Mouse (Mus musculus) myocyte (in vitro differentiated cells): ENCODE data around the gene Zfp513. TPM values are rescaled to one million over a fixed set of nuclear protein-coding genes. Genes with fewer than 3 reads are reported as not detected.

Experiments
- H3K27me3 ChIP-seq: one replicate; pipeline ENCODE4 v1.6.1; 2011; ENCODE audit not compliant: control insufficient read depth, insufficient read depth, insufficient read length
- H3K36me3 ChIP-seq: one replicate; pipeline ENCODE4 v1.6.1; 2011; ENCODE audit not compliant: control insufficient read depth, insufficient read depth
- H3K4me2 ChIP-seq: one replicate; pipeline ENCODE4 v1.6.1; 2011; ENCODE audit warnings: low read depth, control low read depth
- H3K4me3 ChIP-seq: one replicate; pipeline ENCODE4 v1.5.1; 2011; ENCODE audit warnings: mild to moderate bottlenecking, control low read depth, moderate library complexity
- H3K79me2 ChIP-seq: one replicate; pipeline ENCODE4 v1.6.1; 2011; ENCODE audit not compliant: control insufficient read depth, insufficient read depth
- H3ac ChIP-seq: one replicate; pipeline ENCODE4 v1.6.1; 2011; ENCODE audit not compliant: control insufficient read depth, insufficient read length
- CEBPB ChIP-seq: IDR thresholded peaks from 2 replicates; pipeline ENCODE4 v1.6.1; 2011; ENCODE audit warnings: mild to moderate bottlenecking, moderate library complexity; ENCODE audit not compliant: poor library complexity, insufficient read depth, severe bottlenecking
- E2F4 ChIP-seq: IDR thresholded peaks from one replicate; pipeline ENCODE4 v1.6.1; 2011; ENCODE audit warnings: mild to moderate bottlenecking, control low read depth, moderate library complexity; ENCODE audit not compliant: insufficient read depth
- MAX ChIP-seq: IDR thresholded peaks from one replicate; pipeline ENCODE4 v1.6.1; 2011; ENCODE audit warnings: low read depth, mild to moderate bottlenecking, control low read depth
- MYOD1 ChIP-seq, 3 experiments: IDR thresholded peaks; one replicate each; pipeline ENCODE4 v1.6.1; 2011; ENCODE audit warnings: control low read depth in 2 of 3, low read depth in 2 of 3, mild to moderate bottlenecking in 2 of 3, moderate library complexity in 1 of 3; ENCODE audit not compliant: insufficient read length in 2 of 3, control insufficient read depth in 1 of 3
- MYOG ChIP-seq, 3 experiments: IDR thresholded peaks; one replicate each; pipeline ENCODE4 v1.6.1; 2011; ENCODE audit warnings: control low read depth in 2 of 3, low read depth in 2 of 3, mild to moderate bottlenecking in 2 of 3; ENCODE audit not compliant: insufficient read length in 2 of 3, control insufficient read depth in 1 of 3, insufficient read depth in 1 of 3
- POLR2A ChIP-seq: IDR thresholded peaks from one replicate; pipeline ENCODE4 v1.6.1; 2011; ENCODE audit warnings: low read depth, mild to moderate bottlenecking, control low read depth, moderate library complexity; ENCODE audit not compliant: insufficient read length
- POLR2AphosphoS2 ChIP-seq: IDR thresholded peaks from one replicate; pipeline ENCODE4 v1.6.1; 2011; ENCODE audit warnings: low read depth, control low read depth; ENCODE audit not compliant: insufficient read length
- REST ChIP-seq: IDR thresholded peaks from one replicate; pipeline ENCODE4 v1.6.1; 2011; ENCODE audit warnings: mild to moderate bottlenecking, control low read depth, moderate library complexity; ENCODE audit not compliant: insufficient read depth, insufficient read length
- SRF ChIP-seq: IDR thresholded peaks from one replicate; pipeline ENCODE4 v1.6.1; 2011; ENCODE audit warnings: low read depth; ENCODE audit not compliant: control insufficient read depth, insufficient read length
- TCF12 ChIP-seq: IDR thresholded peaks from one replicate; pipeline ENCODE4 v1.6.1; 2011; ENCODE audit warnings: mild to moderate bottlenecking, control low read depth; ENCODE audit not compliant: poor library complexity, insufficient read depth, severe bottlenecking
- TCF3 ChIP-seq: IDR thresholded peaks from one replicate; pipeline ENCODE4 v1.6.1; 2011; ENCODE audit warnings: low read depth, control low read depth; ENCODE audit not compliant: insufficient read length
- USF1 ChIP-seq: IDR thresholded peaks from one replicate; pipeline ENCODE4 v1.6.1; 2011; ENCODE audit warnings: low read depth, mild to moderate bottlenecking, control low read depth, moderate library complexity
- polyA plus RNA-seq: library from polyadenylated mRNA; unstranded; fragments of >200 nt; fragmentation: generic; extraction: Trizol; gene quantifications from one replicate; pipeline ENCODE4 v1.2.1, GENCODE M21; 2012; ENCODE audit warnings: missing spikeins

Gene Zfp513
- polyA plus RNA-seq, 1 experiment: 25.6 TPM

- Histone ChIP-seq H3K4me2 (no peak overlapping the region), H3K4me3 (no peak overlapping the region), H3K27me3 (no peaks in the 10 kb centered on the region), H3ac (no peak overlapping the region), H3K36me3 (peaks cover 53% of the 10 kb centered on the region), H3K79me2 (no peaks in the 10 kb centered on the region)
- no peak for TF ChIP-seq TCF12
- TF ChIP-seq POLR2A: no peak
- TF ChIP-seq TCF3: no peak
- TF ChIP-seq CEBPB: no peak
Measured at GRCm38 (mm10) chr5:31164878-31165277, 37.2 kb downstream of the Zfp513 start.

GRCm38 (mm10) chr5:31162462-31162861, 39.6 kb downstream of the Zfp513 start:
- no peaks in the 10 kb centered on the region for H3K79me2 ChIP-seq
- TF ChIP-seq TCF12: no peak
- TF ChIP-seq POLR2A: no peak
- TF ChIP-seq E2F4: no peak
- TF ChIP-seq MAX: no peak
- no peak for TF ChIP-seq CEBPB
- no peak for TF ChIP-seq POLR2AphosphoS2
- TF ChIP-seq MYOG (IDR thresholded peaks at IDR 0.05; ENCODE audit: control insufficient read depth in 1 of 3, insufficient read depth in 1 of 3, insufficient read length in 2 of 3, low read depth in 2 of 3): no peak
- no peak for TF ChIP-seq TCF3
- no peak for TF ChIP-seq USF1
- TF ChIP-seq SRF: no peak
- TF ChIP-seq MYOD1 (IDR thresholded peaks at IDR 0.05; ENCODE audit: control insufficient read depth in 1 of 3, insufficient read length in 2 of 3, low read depth in 2 of 3): no peak
- TF ChIP-seq REST: no peak
- H3K36me3 ChIP-seq: peaks cover 67% of the 10 kb centered on the region
- H3K27me3 ChIP-seq: no peaks in the 10 kb centered on the region
- H3ac ChIP-seq: no peak overlapping the region
- H3K4me2 ChIP-seq: no peak overlapping the region
- no peak overlapping the region for H3K4me3 ChIP-seq

GRCm38 (mm10) chr5:31154152-31154553, 48.0 kb downstream of the Zfp513 start, which contains the start of gene Mpv17:
Gene Mpv17, minus strand, starts transcription at chr5:31154251.
- TF ChIP-seq REST: no peak
- no peak for TF ChIP-seq SRF
- no peak for TF ChIP-seq E2F4
- peak; percentile 79 for TF ChIP-seq POLR2A
- TF ChIP-seq POLR2AphosphoS2: peak; percentile 100
- TF ChIP-seq TCF3: no peak
- peak in 1 of 3 experiments; percentile 16 for TF ChIP-seq MYOG (IDR thresholded peaks at IDR 0.05; ENCODE audit: control insufficient read depth in 1 of 3, insufficient read depth in 1 of 3, insufficient read length in 2 of 3, low read depth in 2 of 3)
- no peak for TF ChIP-seq CEBPB
- no peak for TF ChIP-seq MYOD1 (IDR thresholded peaks at IDR 0.05; ENCODE audit: control insufficient read depth in 1 of 3, insufficient read length in 2 of 3, low read depth in 2 of 3)
- no peak for TF ChIP-seq TCF12
- no peak for TF ChIP-seq MAX
- peak; percentile 93 for TF ChIP-seq USF1
- Histone ChIP-seq H3K36me3 (peaks cover 11% of the 10 kb centered on the region), H3K79me2 (no peaks in the 10 kb centered on the region), H3K4me3 (peak within 1 kb of the TSS; percentile 75), H3ac (peak within 1 kb of the TSS; percentile 70), H3K27me3 (no peaks in the 10 kb centered on the region), H3K4me2 (peak within 1 kb of the TSS; percentile 91)

DNA sequence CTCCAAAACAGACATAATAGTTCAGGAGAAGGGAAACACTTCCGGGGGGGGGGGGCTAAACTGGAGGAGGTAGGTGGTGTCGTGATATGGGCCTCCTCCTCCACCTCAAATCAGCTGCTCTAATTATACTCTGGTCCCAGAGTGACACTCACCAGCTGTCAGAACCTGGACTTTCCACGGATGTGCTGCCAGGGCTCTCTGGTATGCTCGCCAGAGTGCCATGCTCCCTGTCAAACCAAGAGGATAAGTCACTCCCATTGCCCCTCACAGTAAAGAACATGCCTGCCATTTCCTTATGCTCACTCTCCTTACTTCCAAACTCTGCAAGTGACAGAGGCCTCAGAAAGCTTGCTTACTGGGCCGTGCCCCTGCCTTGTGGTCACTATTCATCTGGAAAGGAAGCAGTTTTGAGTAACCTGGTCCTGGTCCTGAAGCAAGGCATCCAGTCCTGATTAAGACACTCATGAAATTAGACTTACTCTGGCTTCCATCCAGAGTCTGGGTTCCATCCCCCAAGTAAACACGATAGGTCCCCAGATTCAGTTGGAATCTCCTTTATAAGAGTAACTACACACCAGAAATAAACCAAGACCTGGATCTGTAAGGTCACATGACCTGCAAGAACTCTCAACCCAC, 48.5 kb downstream of the Zfp513 start:
- H3K4me3 ChIP-seq: peak overlapping the region; percentile 75
- peak overlapping the region; percentile 70 for H3ac ChIP-seq
- H3K36me3 ChIP-seq: peaks cover 5% of the 10 kb centered on the region
- TF ChIP-seq MYOD1 (IDR thresholded peaks at IDR 0.05; ENCODE audit: control insufficient read depth in 1 of 3, insufficient read length in 2 of 3, low read depth in 2 of 3) (peak in 1 of 3 experiments; percentile 17), TCF12 (no peak)
- no peaks in the 10 kb centered on the region for H3K79me2 ChIP-seq
- no peaks in the 10 kb centered on the region for H3K27me3 ChIP-seq
- H3K4me2 ChIP-seq: peak overlapping the region; percentile 91

DNA sequence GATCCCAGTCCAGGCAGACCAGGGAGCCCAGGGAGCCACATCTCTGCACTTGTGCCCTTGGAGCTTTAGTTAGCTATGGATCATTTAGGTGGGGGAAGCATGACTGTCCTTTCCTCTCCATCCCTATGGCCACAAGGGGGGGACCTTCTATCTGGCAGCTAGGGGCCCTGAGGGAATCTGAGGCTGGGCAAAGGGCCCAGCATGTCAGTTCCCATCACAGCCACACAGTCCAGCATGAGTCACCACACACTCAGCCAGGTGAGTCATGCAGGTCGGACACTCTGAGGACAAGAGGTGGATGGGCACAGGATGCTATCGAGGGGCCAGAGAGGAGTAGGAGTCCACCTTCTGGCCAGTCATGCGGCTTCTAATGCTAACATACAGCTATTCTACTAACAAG, 50.4 kb downstream of the Zfp513 start:
- no peak overlapping the region for H3ac ChIP-seq
- no peak overlapping the region for H3K4me3 ChIP-seq
- no peaks in the 10 kb centered on the region for H3K79me2 ChIP-seq
- no peaks in the 10 kb centered on the region for H3K36me3 ChIP-seq
- TF ChIP-seq MYOG (IDR thresholded peaks at IDR 0.05; ENCODE audit: control insufficient read depth in 1 of 3, insufficient read depth in 1 of 3, insufficient read length in 2 of 3, low read depth in 2 of 3): no peak
- TF ChIP-seq REST: no peak
- H3K27me3 ChIP-seq: no peaks in the 10 kb centered on the region
- no peak overlapping the region for H3K4me2 ChIP-seq
